Mouse (Mus musculus) liver, embryonic 14.5 days (tissue): ENCODE measurements around the gene Uimc1.

ENCODE experiments used
- CTCF ChIP-seq: IDR thresholded peaks from 2 replicates; pipeline ENCODE4 v1.5.1; 2016; ENCODE audit warnings: antibody characterized with exemption, low read depth, control low read depth
- EP300 ChIP-seq: IDR thresholded peaks from 2 replicates; pipeline ENCODE4 v1.6.1; 2016; ENCODE audit warnings: antibody characterized with exemption, low read depth

DNA sequence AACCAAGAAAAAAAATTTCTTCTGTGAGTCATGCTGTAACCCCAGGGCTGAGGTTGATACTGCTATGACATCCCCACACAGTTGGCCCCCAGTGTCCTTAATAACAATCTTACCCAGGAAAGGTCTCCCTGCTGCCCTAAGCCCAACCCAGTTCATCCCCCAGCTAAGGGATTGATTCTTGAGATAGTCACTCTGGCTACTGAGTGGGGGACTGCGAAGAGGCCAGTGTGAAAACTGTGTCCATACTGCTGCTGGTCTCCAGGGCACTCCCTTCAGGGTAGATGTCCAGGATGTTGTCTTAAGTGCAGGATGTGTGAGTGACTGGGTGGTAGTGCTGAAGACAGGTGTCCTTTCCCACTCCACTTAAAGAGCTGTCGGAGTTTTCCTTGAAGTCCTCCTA lies 33.3 kb upstream of the Uimc1 start, which contains the start of gene Gm17617:
- no peak for TF ChIP-seq CTCF
- TF ChIP-seq EP300 = no peak
